Mouse (Mus musculus): ENCODE data around the gene Nup107.
"Not testable (repeated sequence)": the region's sequence is repeated elsewhere in the genome, so short reads cannot be mapped to it uniquely, and the experiment has no call there.

The Nup107 gene

GRCm38 (mm10) chr10:117732184-117732583 lies 60.3 kb downstream of the Nup107 start:
- DNase-seq = no peak

- no peak for DNase-seq
Observed at GRCm38 (mm10) chr10:117731244-117732101, 61.0 kb downstream of the Nup107 start.

- DNase-seq = no peak
Observed at GRCm38 (mm10) chr10:117730637-117731203, 61.8 kb downstream of the Nup107 start.

GRCm38 (mm10) chr10:117730140-117730539 lies 62.4 kb downstream of the Nup107 start:
- no peak for DNase-seq

GRCm38 (mm10) chr10:117729139-117729814 lies 63.2 kb downstream of the Nup107 start:
- no peak for DNase-seq

- DNase-seq = no peak
Observed at GRCm38 (mm10) chr10:117728574-117728973, 63.9 kb downstream of the Nup107 start.

GRCm38 (mm10) chr10:117727518-117728110 lies 64.9 kb downstream of the Nup107 start:
- DNase-seq = no peak

- no peak for DNase-seq
Observed at GRCm38 (mm10) chr10:117726888-117727385, 65.6 kb downstream of the Nup107 start.

- no peak for DNase-seq
Observed at GRCm38 (mm10) chr10:117726350-117726749, 66.2 kb downstream of the Nup107 start.

GRCm38 (mm10) chr10:117725671-117726070 lies 66.8 kb downstream of the Nup107 start:
- DNase-seq = no peak

- DNase-seq = no peak
Observed at GRCm38 (mm10) chr10:117724804-117725361, 67.6 kb downstream of the Nup107 start.

- DNase-seq = no peak
Observed at GRCm38 (mm10) chr10:117724136-117724718, 68.3 kb downstream of the Nup107 start.

- no peak for DNase-seq
Observed at GRCm38 (mm10) chr10:117718161-117719119, 74.1 kb downstream of the Nup107 start.

- no peak for DNase-seq
Observed at GRCm38 (mm10) chr10:117717583-117717982, 74.9 kb downstream of the Nup107 start.

GRCm38 (mm10) chr10:117716686-117717085 lies 75.8 kb downstream of the Nup107 start:
- DNase-seq = no peak

- DNase-seq = not testable (repeated sequence)
Observed at GRCm38 (mm10) chr10:117715654-117716053, 76.9 kb downstream of the Nup107 start.

- DNase-seq = no peak
Observed at GRCm38 (mm10) chr10:117714928-117715500, 77.5 kb downstream of the Nup107 start.

GRCm38 (mm10) chr10:117714048-117714545 lies 78.4 kb downstream of the Nup107 start:
- no peak for DNase-seq

GRCm38 (mm10) chr10:117713466-117713865 lies 79.0 kb downstream of the Nup107 start:
- no peak for DNase-seq

- no peak for DNase-seq
Observed at GRCm38 (mm10) chr10:117712871-117713270, 79.6 kb downstream of the Nup107 start.

Data from cerebellum, adult 8-10 months (tissue).